In genomic region chr19:4102626-4103025, GRCm38 (mm10) we compare ENCODE assay signal across 23 mouse cellular contexts. TPM values are rescaled to one million over a fixed set of nuclear protein-coding genes. Genes with fewer than 3 reads are reported as not detected.
DNase-seq lines count a peak whose midpoint lies in the region; ATAC-seq lines count a peak whose summit lies in the region.
"Had no signal": no experiment of that assay in that cellular context is flagged by ENCODE, and none has a peak within 500 bp of the region (broad histone marks: within the 10 kb centered on the region; RNA-seq: fewer than 3 reads in every experiment).

No protein-coding gene starts in this region.

- no peak for ATAC-seq in midbrain, embryonic 11.5 days (ENCODE audit: low FRiP score)
- no peak for ATAC-seq in midbrain, embryonic 16.5 days
- ATAC-seq in forebrain, embryonic 16.5 days = no peak
- ATAC-seq: intestine, postnatal 0 days had no signal

- peaks cover 21% of the 10 kb centered on the region for H3K27me3 ChIP-seq in midbrain, embryonic 11.5 days (ENCODE audit: control insufficient read depth, insufficient read depth, low read length)
- H3K27me3 ChIP-seq in midbrain, embryonic 16.5 days (ENCODE audit: control insufficient read depth, insufficient read depth, low read depth, low read length) = no peaks in the 10 kb centered on the region
- no peaks in the 10 kb centered on the region for H3K27me3 ChIP-seq in splenic B cell, adult 2 months (ENCODE audit: control insufficient read depth, insufficient read depth, low read length, poor library complexity, severe bottlenecking)
- peaks cover 6% of the 10 kb centered on the region for H3K27me3 ChIP-seq in forebrain, embryonic 16.5 days (replicated peaks; ENCODE audit: control insufficient read depth, insufficient read depth, low read length)

- H3K4me1 ChIP-seq in midbrain, embryonic 11.5 days (ENCODE audit: control insufficient read depth, insufficient read depth, low read length) = peaks cover 26% of the 10 kb centered on the region
- H3K4me1 ChIP-seq in midbrain, embryonic 16.5 days (ENCODE audit: control insufficient read depth, insufficient read depth, low read length) = peaks cover 37% of the 10 kb centered on the region
- peaks cover 33% of the 10 kb centered on the region for H3K4me1 ChIP-seq in forebrain, embryonic 16.5 days (replicated peaks; ENCODE audit: control insufficient read depth, insufficient read depth, low read length)

- WGBS in midbrain, embryonic 11.5 days = 93% methylated on average over 12 of the region's 12 CpGs
- WGBS in midbrain, embryonic 16.5 days = 93% methylated on average over 12 of the region's 12 CpGs
- whole genome bisulfite sequencing in forebrain, embryonic 16.5 days = 95% methylated on average over 12 of the region's 12 CpGs

- H3K9ac ChIP-seq in midbrain, embryonic 11.5 days (ENCODE audit: low read length) = no peak overlapping the region
- no peak overlapping the region for H3K9ac ChIP-seq in midbrain, embryonic 16.5 days (ENCODE audit: low read depth, low read length)
- no peak overlapping the region for H3K9ac ChIP-seq in forebrain, embryonic 16.5 days (replicated peaks; ENCODE audit: low read depth, low read length)
- H3K9ac ChIP-seq: embryonic facial prominence, embryonic 13.5 days; forebrain, embryonic 12.5 days; heart, embryonic 15.5 days; hindbrain, embryonic 14.5 days had no signal

- no peaks in the 10 kb centered on the region for H3K9me3 ChIP-seq in midbrain, embryonic 11.5 days (ENCODE audit: control insufficient read depth, low read length)
- no peaks in the 10 kb centered on the region for H3K9me3 ChIP-seq in midbrain, embryonic 16.5 days (replicated peaks; ENCODE audit: control insufficient read depth, low read length, poor library complexity, severe bottlenecking)
- no peaks in the 10 kb centered on the region for H3K9me3 ChIP-seq in forebrain, embryonic 16.5 days (ENCODE audit: control insufficient read depth, low read length)
- H3K9me3 ChIP-seq: embryonic facial prominence, embryonic 13.5 days; forebrain, embryonic 12.5 days; heart, embryonic 15.5 days had no signal

- no peaks in the 10 kb centered on the region for H3K36me3 ChIP-seq in midbrain, embryonic 11.5 days (ENCODE audit: control insufficient read depth, insufficient read depth, low read length)
- H3K36me3 ChIP-seq in midbrain, embryonic 16.5 days (ENCODE audit: control insufficient read depth, insufficient read depth, low read length) = peaks cover 15% of the 10 kb centered on the region; the same call in 1 of the 2 replicates
- peaks cover 8% of the 10 kb centered on the region for H3K36me3 ChIP-seq in splenic B cell, adult 2 months (ENCODE audit: control insufficient read depth, insufficient read depth, low read length, poor library complexity, severe bottlenecking)
- no peaks in the 10 kb centered on the region for H3K36me3 ChIP-seq in forebrain, embryonic 16.5 days (ENCODE audit: control insufficient read depth, insufficient read depth)
- H3K36me3 ChIP-seq: embryonic facial prominence, embryonic 13.5 days had no signal

- no peak overlapping the region for H3K4me3 ChIP-seq in midbrain, embryonic 11.5 days (ENCODE audit: low read depth, low read length)
- H3K4me3 ChIP-seq in midbrain, embryonic 16.5 days (ENCODE audit: low read depth, low read length) = no peak overlapping the region
- H3K4me3 ChIP-seq in forebrain, embryonic 16.5 days (replicated peaks; ENCODE audit: low read length) = no peak overlapping the region
- H3K4me3 ChIP-seq: embryonic facial prominence, embryonic 13.5 days; forebrain, embryonic 12.5 days; gastrocnemius, adult 2 months; heart, embryonic 15.5 days had no signal

- peak; percentile 63 for DNase-seq in cerebellum, adult 11 months
- DNase-seq in cerebellum, postnatal 4 days (ENCODE audit: low spot score in 2 of 2) = no peak
- peak; percentile 37 for DNase-seq in midbrain, embryonic 11.5 days (ENCODE audit: low spot score, missing footprints)
- DNase-seq in cerebellum, postnatal 10 days = peak; percentile 38 to 49
- peak; percentile 23 for DNase-seq in splenic B cell, adult 2 months (ENCODE audit: low read depth, low spot score)
- DNase-seq in layer of hippocampus, adult 8-10 months (ENCODE audit: low spot score in 2 of 2) = no peak
- DNase-seq: adrenal gland, postnatal 10 days; gastrocnemius, adult 2 months; gastrocnemius, postnatal 25 days; heart, postnatal 14 days; kidney, adult 8-10 months had no signal

- no peak overlapping the region for H3K27ac ChIP-seq in midbrain, embryonic 11.5 days (ENCODE audit: low read depth, low read length)
- H3K27ac ChIP-seq in midbrain, embryonic 16.5 days (ENCODE audit: low read length) = no peak overlapping the region
- no peak overlapping the region for H3K27ac ChIP-seq in forebrain, embryonic 16.5 days (ENCODE audit: low read length)
- H3K27ac ChIP-seq: embryonic facial prominence, embryonic 13.5 days; forebrain, embryonic 12.5 days; gastrocnemius, adult 2 months; heart, embryonic 15.5 days; hindbrain, embryonic 14.5 days had no signal

- no peak overlapping the region for H3K4me2 ChIP-seq in midbrain, embryonic 11.5 days
- no peak overlapping the region for H3K4me2 ChIP-seq in midbrain, embryonic 16.5 days (ENCODE audit: low read length)
- no peak overlapping the region for H3K4me2 ChIP-seq in forebrain, embryonic 16.5 days (ENCODE audit: low read length)
- H3K4me2 ChIP-seq: embryonic facial prominence, embryonic 13.5 days; heart, embryonic 11.5 days; heart, embryonic 15.5 days had no signal

RNA-seq across cellular contexts. Expression of gene Pitpnm1, which starts 2.8 kb away (rescaled TPM):
- polyA plus RNA-seq in midbrain, embryonic 11.5 days (2014; fragmentation: Nextera tagmentation; extraction: Ambion mirVana) = 11.2 and 11.3 TPM in 2 replicates
- 105 and 113 TPM in 2 replicates for polyA plus RNA-seq in midbrain, embryonic 16.5 days (2015; fragmentation: Nextera tagmentation; extraction: Ambion mirVana)
- 49.6 and 75.5 TPM in 2 replicates for polyA plus RNA-seq in forebrain, embryonic 16.5 days (2015; fragmentation: Nextera tagmentation; extraction: Ambion mirVana)
- total RNA-seq in layer of hippocampus, adult 8-10 months (2022) = 100 to 1,000 TPM; 180 to 200 (median 193) TPM

RNA-seq across cellular contexts. Expression of gene Cdk2ap2, which starts 5.6 kb away (rescaled TPM):
- polyA plus RNA-seq in midbrain, embryonic 11.5 days (2014; fragmentation: Nextera tagmentation; extraction: Ambion mirVana) = 60.8 and 73.5 TPM in 2 replicates
- polyA plus RNA-seq in midbrain, embryonic 16.5 days (2015; fragmentation: Nextera tagmentation; extraction: Ambion mirVana) = 83.1 and 83.2 TPM in 2 replicates
- 76.6 and 80.3 TPM in 2 replicates for polyA plus RNA-seq in forebrain, embryonic 16.5 days (2015; fragmentation: Nextera tagmentation; extraction: Ambion mirVana)
- total RNA-seq in layer of hippocampus, adult 8-10 months (2022) = 10 to 100 TPM; 27.6 to 38.9 (median 31.5) TPM

RNA-seq across cellular contexts. Expression of gene Cabp2, which starts 21.2 kb away (rescaled TPM):
- polyA plus RNA-seq in midbrain, embryonic 11.5 days (2014; fragmentation: Nextera tagmentation; extraction: Ambion mirVana) = not detected in 2 replicates
- polyA plus RNA-seq in midbrain, embryonic 16.5 days (2015; fragmentation: Nextera tagmentation; extraction: Ambion mirVana) = 0.44 TPM in 1 of 2 replicates, not detected in the other
- polyA plus RNA-seq in forebrain, embryonic 16.5 days (2015; fragmentation: Nextera tagmentation; extraction: Ambion mirVana) = not detected in 2 replicates
- not detected for total RNA-seq in layer of hippocampus, adult 8-10 months (2022)
- total RNA-seq: gastrocnemius, adult 2 months; gastrocnemius, postnatal 25 days; granulocyte monocyte progenitor cell, adult 5-6 weeks; heart, postnatal 14 days; hematopoietic stem cell, adult 5-6 weeks; MEL had no signal
- polyA plus RNA-seq: C2C12; embryonic facial prominence, embryonic 13.5 days; forebrain, embryonic 12.5 days; heart, embryonic 11.5 days; heart, embryonic 15.5 days; hindbrain, embryonic 14.5 days; intestine, postnatal 0 days had no signal

RNA-seq across cellular contexts. Expression of gene Aip, which starts 23.0 kb away (rescaled TPM):
- polyA plus RNA-seq in midbrain, embryonic 11.5 days (2014; fragmentation: Nextera tagmentation; extraction: Ambion mirVana) = 54.9 and 58.9 TPM in 2 replicates
- polyA plus RNA-seq in midbrain, embryonic 16.5 days (2015; fragmentation: Nextera tagmentation; extraction: Ambion mirVana) = 92.9 and 102 TPM in 2 replicates
- polyA plus RNA-seq in forebrain, embryonic 16.5 days (2015; fragmentation: Nextera tagmentation; extraction: Ambion mirVana) = 91.4 and 91.6 TPM in 2 replicates
- total RNA-seq in layer of hippocampus, adult 8-10 months (2022) = 100 to 1,000 TPM; 117 to 127 (median 123) TPM

RNA-seq across cellular contexts. Expression of gene Gpr152, which starts 37.0 kb away (rescaled TPM):
- not detected in 2 replicates for polyA plus RNA-seq in midbrain, embryonic 11.5 days (2014; fragmentation: Nextera tagmentation; extraction: Ambion mirVana)
- 0.09 TPM in 1 of 2 replicates, not detected in the other for polyA plus RNA-seq in midbrain, embryonic 16.5 days (2015; fragmentation: Nextera tagmentation; extraction: Ambion mirVana)
- polyA plus RNA-seq in forebrain, embryonic 16.5 days (2015; fragmentation: Nextera tagmentation; extraction: Ambion mirVana) = not detected in 2 replicates
- under 1 TPM in 1 of 4 experiments, not detected in 3; 0.07 TPM for total RNA-seq in layer of hippocampus, adult 8-10 months (2022)
- total RNA-seq: adrenal gland, postnatal 10 days; gastrocnemius, adult 2 months; gastrocnemius, postnatal 25 days; granulocyte monocyte progenitor cell, adult 5-6 weeks; heart, postnatal 14 days; hematopoietic stem cell, adult 5-6 weeks; MEL had no signal
- polyA plus RNA-seq: C2C12; embryonic facial prominence, embryonic 13.5 days; forebrain, embryonic 12.5 days; heart, embryonic 11.5 days; heart, embryonic 15.5 days; hindbrain, embryonic 14.5 days; intestine, postnatal 0 days had no signal

Comparison
In these comparisons a context has a peak if more than half of its experiments do, and no peak if none do; other contexts are left out.
1. DNase-seq: peak in cerebellum, adult 11 months (single experiment), midbrain, embryonic 11.5 days (single experiment), cerebellum, postnatal 10 days (2 of 2) and splenic B cell, adult 2 months (single experiment); none in cerebellum, postnatal 4 days (0 of 2) and layer of hippocampus, adult 8-10 months (0 of 2).